Mouse (Mus musculus): Measurements from ENCODE around the gene Gin1. TPM values are rescaled to one million over a fixed set of nuclear protein-coding genes. Genes with fewer than 3 reads are reported as not detected.

The Gin1 gene
- polyA plus RNA-seq, 1 experiment = 17.8 TPM

DNA sequence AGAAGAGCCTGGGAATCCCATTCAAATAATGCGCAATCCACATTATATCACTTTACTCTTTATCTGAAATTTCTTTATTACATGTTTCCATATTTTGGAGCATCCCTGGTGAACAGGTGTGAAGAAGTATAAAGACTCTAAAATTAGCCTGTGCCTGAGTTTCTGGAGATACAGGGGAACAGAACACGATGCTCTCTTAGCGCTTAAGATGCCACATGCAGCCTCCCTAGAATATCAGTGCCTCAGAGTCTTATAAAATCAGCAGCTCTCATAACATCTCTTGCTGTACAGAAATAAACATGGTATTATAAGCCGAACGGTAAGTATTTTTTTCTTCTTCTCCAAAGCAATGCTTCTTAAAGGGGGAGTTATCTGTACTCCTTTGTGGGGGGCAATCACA is 58.1 kb downstream of the Gin1 start:
- Histone ChIP-seq H3K4me3 (replicated peaks; ENCODE audit: control insufficient read depth, low read depth, low read length) (no peak overlapping the region), H3K27ac (ENCODE audit: control insufficient read depth, insufficient read depth, low read depth, low read length, poor library complexity) (no peak overlapping the region), H3K4me1 (ENCODE audit: control insufficient read depth, insufficient read depth, low read length) (no peaks in the 10 kb centered on the region)
- 88% methylated on average over 5 of the region's 5 CpGs for WGBS
- TF ChIP-seq POLR2A (IDR thresholded peaks at IDR 0.05; ENCODE audit: borderline replicate concordance, control insufficient read depth, low read depth, low read length) = no peak
- no peak for TF ChIP-seq CTCF (IDR thresholded peaks at IDR 0.05; ENCODE audit: control insufficient read depth, insufficient read depth, low read length)

DNA sequence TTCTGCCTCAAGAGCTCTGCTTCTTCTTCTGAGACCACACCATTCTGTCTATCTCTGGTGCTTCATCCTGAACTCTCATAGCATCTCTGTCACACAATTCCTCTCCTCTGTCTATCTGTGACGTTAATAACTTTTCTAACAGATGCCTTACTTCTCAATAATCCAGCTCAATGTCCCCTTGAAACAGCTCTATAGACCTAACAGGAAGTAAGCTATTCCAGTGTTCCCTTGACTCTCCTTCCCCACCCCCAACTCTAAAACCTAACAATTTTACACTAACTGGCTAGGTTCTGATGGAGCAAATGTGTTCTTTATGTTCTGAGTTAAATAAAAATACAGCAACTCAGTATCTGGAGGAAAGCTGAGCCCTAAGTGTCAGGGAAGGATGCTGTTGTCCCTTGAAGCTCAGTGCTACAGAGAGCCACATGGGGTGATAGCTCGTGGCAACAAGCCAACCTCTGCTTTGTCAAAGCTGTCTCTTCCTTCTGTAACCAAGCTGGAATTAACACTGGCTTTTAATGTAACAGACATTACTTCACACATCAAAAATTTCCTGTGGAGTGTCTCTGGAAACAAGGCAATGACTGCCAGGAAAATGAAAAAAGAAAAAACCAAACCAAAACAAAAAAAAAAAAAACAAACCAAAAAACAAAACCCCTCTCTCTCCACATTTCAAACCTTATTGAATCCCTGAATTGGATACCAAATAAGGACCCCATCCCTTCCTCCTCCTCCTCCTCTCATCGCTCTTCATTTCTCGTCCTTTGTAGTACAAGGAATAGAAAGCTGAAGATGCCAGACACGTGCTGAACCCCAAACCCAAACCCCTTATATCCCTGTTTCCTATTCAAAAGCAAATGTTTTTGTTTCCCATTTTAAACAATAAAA is 63.7 kb downstream of the Gin1 start:
- Histone ChIP-seq H3K4me3 (replicated peaks; ENCODE audit: control insufficient read depth, low read depth, low read length) (no peak overlapping the region), H3K27ac (ENCODE audit: control insufficient read depth, insufficient read depth, low read depth, low read length, poor library complexity) (no peak overlapping the region), H3K4me1 (ENCODE audit: control insufficient read depth, insufficient read depth, low read length) (no peaks in the 10 kb centered on the region)
- WGBS = 82% methylated on average over 5 of the region's 5 CpGs
- TF ChIP-seq CTCF (IDR thresholded peaks at IDR 0.05; ENCODE audit: control insufficient read depth, insufficient read depth, low read length) (no peak), POLR2A (IDR thresholded peaks at IDR 0.05; ENCODE audit: borderline replicate concordance, control insufficient read depth, low read depth, low read length) (no peak)

DNA sequence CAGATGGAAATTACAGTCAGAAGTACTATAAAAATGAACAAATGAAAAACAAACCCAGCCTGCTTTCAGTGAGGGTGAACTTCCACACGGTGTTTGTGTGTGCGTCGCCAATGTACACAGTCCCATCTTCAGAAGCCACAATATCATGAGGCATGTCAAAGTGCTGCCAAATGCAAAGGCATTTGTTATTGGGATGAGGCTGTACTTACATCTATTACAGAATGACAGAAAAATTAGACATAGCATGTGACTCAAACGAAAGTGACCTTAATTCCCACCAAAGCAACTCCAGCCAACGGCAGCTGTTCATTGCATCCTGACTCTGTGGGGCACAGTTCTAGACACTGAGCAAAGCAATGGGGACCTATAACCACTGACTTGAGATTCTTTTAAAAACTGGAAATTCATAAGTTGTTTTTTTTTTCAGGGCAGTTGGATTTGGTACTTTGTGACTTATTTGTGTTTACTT is 64.4 kb downstream of the Gin1 start:
- H3K27ac ChIP-seq (ENCODE audit: control insufficient read depth, insufficient read depth, low read depth, low read length, poor library complexity) = no peak overlapping the region
- WGBS = 92% methylated on average over 5 of the region's 5 CpGs
- no peaks in the 10 kb centered on the region for H3K4me1 ChIP-seq (ENCODE audit: control insufficient read depth, insufficient read depth, low read length)
- no peak for TF ChIP-seq CTCF (IDR thresholded peaks at IDR 0.05; ENCODE audit: control insufficient read depth, insufficient read depth, low read length)
- no peak for TF ChIP-seq POLR2A (IDR thresholded peaks at IDR 0.05; ENCODE audit: borderline replicate concordance, control insufficient read depth, low read depth, low read length)
- no peak overlapping the region for H3K4me3 ChIP-seq (replicated peaks; ENCODE audit: control insufficient read depth, low read depth, low read length)

Other genes starting within 250 kb of the Gin1 start
- 17.1 and 25.1 TPM in 2 replicates for gene D1Ertd622e, start 108.1 kb upstream of the Gin1 start, polyA plus RNA-seq (2011; ENCODE audit: insufficient read depth, insufficient read length, low replicate concordance, missing spikeins)
- gene Ppip5k2, start 239 bp downstream of the Gin1 start, polyA plus RNA-seq (2011; ENCODE audit: insufficient read depth, insufficient read length, low replicate concordance, missing spikeins) = 5.9 and 10.9 TPM in 2 replicates

Measured in bone marrow, adult 2 months (tissue).